Mouse (Mus musculus) embryonic fibroblast, embryonic 13.5 days (primary cell): ENCODE results near the gene Gmnn. TPM values are rescaled to one million over a fixed set of nuclear protein-coding genes. Genes with fewer than 3 reads are reported as not detected.

ENCODE experiments used
- H3K27ac ChIP-seq: 2 replicates; pipeline ENCODE4 v1.5.1; 2012; ENCODE audit warnings: low read length, control low read depth, inconsistent platforms; ENCODE audit not compliant: insufficient read depth
- H3K4me1 ChIP-seq: 2 replicates; pipeline ENCODE4 v1.6.1; 2011; ENCODE audit warnings: low read length; ENCODE audit not compliant: control insufficient read depth, insufficient read depth
- H3K4me3 ChIP-seq: 2 replicates; pipeline ENCODE4 v1.5.1; 2011; ENCODE audit warnings: mild to moderate bottlenecking, control low read depth, low read length; ENCODE audit not compliant: insufficient read depth
- CTCF ChIP-seq: IDR thresholded peaks from 2 replicates; pipeline ENCODE4 v1.5.1; 2011; ENCODE audit warnings: mild to moderate bottlenecking, control low read depth, low read length, moderate library complexity, borderline replicate concordance; ENCODE audit not compliant: insufficient read depth
- POLR2A ChIP-seq: IDR thresholded peaks from 2 replicates; pipeline ENCODE4 v1.6.1; 2011; ENCODE audit warnings: low read depth, mild to moderate bottlenecking, control low read depth, low read length, moderate library complexity
- polyA plus RNA-seq: library from polyadenylated mRNA; stranded (reverse); fragments of >200 nt; gene quantifications from 2 replicates; pipeline ENCODE4 v1.2.4, GENCODE M21; 2011; ENCODE audit warnings: low read depth; ENCODE audit not compliant: missing spikeins, insufficient read length

The Gmnn gene
- polyA plus RNA-seq, 1 experiment, result 33.8 TPM

DNA sequence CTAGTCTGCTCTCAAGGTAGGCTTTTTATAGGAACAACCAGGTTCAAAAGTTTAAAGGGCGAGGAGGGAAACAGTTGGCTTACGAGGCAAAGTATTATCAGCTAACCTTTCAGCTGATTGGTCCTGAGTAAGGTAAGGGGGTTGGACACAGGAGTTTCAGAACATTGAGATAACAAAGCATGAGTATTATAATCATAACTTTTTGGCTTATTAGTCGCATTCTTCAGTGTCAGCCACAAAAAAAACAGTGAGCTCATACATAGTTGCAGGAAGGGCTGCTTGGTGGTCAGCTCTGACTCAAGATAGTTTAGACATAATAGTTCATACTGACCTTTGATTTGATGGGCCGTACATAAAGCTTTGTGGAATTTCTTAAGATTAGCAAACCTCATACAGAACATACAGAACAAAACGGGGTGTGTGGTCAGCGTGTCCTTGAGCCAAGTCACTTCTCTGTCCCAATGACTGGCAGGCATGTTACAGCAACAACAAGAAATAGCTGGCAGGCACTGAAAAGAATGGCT is 26.1 kb downstream of the Gmnn start:
- Histone ChIP-seq H3K4me1 (0 out of 2 replicates have a peak, but pooled peaks cover 2% of the 10 kb centered on the region), H3K4me3 (no peak overlapping the region), H3K27ac (no peak overlapping the region; the same call in 1 of the 2 replicates)
- TF ChIP-seq CTCF (no peak), POLR2A (no peak)

DNA sequence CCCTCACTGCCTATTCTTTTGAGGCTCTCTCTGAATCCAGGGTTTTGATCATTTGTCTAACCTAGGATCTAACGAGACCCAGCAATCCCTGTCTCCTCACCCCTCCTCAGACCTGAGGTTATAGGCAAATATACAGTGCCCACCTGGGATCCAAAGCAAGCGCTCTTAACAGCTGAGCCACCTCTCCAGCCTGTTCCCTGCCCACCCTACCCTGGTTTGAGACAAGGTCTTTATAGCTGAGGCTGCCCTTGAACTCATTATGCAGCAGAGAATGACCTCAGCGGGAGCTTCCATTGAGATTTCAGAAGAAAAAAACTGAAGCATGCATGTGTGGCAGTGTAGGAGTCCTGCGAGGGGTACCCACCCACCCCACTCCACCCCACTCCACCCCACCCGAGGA is 27.2 kb downstream of the Gmnn start:
- TF ChIP-seq POLR2A (no peak), CTCF (no peak)
- H3K4me1 ChIP-seq, result 0 out of 2 replicates have a peak, but pooled peaks cover 2% of the 10 kb centered on the region
- H3K4me3 ChIP-seq, result no peak overlapping the region
- H3K27ac ChIP-seq, result no peak overlapping the region

DNA sequence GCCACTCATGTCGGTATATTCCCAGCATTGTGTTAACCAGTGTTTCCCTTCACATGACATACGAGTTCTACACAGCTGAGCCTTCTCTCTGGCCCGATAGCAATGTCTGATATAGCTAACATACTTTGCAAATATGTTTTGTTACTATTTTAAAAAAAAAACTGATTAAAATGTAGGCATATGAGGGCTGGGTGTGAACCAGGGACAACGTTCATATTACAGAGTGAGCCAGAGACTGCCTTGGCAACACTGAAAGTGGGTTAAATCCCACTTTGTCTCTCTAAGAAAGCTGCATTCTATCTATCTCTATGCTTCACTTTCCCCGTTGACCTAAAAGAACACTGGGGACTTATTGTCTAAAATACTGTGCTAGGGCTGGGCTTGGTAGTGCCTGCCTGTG is 32.6 kb downstream of the Gmnn start:
- TF ChIP-seq POLR2A (no peak), CTCF (no peak)
- Histone ChIP-seq H3K27ac (no peak overlapping the region), H3K4me1 (no peaks in the 10 kb centered on the region), H3K4me3 (no peak overlapping the region)

DNA sequence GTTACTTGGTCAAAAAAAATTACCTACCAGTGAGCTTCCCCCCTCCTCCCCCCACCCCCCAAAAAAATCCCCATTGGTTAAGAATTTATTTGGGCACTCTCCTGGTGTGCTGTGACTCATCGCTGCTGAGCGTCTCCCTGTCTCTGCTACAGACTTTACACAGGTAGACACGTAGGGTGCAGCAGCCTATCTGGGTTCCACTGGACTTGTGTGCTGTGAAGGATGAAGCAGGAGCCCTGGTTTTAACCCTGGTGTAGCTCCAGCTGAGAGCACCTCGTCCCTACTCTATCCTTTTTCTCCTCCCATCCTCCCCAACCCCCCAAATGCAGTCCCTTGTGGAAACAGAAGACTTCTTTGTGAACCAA is 37.3 kb downstream of the Gmnn start:
- H3K27ac ChIP-seq, result no peak overlapping the region
- H3K4me3 ChIP-seq, result no peak overlapping the region
- no peaks in the 10 kb centered on the region for H3K4me1 ChIP-seq
- TF ChIP-seq POLR2A (no peak), CTCF (no peak)

DNA sequence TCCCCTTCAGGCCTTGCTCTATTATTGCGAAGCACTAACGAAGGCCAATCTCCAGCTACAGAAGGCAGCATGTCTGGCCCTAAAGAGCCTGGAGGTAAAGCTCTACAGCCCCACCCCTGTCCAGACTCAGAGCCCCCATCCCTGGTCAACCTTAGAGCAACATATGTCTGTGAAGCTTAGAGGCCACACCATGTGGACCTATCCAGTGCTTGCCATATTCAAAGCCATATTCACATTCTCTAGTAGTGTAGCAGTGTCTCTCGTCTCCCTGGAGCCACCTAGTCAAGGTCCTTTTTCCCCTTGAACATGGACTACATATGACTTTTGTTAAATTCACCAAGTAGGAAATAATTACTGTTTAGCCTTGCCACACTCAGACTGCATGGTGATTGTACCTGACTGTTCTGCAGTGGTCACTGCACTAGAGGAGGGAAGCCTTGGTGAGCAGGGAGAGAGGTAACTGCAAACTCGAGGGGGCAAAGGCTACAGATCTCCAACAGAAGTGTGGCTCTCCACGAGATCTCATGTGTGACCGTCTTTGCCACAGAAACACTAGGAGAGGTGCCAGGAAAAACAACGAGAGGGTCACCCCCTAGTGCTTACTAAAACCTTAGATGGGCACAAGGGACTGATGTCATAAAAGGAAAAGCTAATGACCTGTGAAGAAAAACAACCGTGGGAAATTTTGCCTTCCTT is 37.9 kb downstream of the Gmnn start:
- Histone ChIP-seq H3K4me1 (no peaks in the 10 kb centered on the region), H3K27ac (no peak overlapping the region), H3K4me3 (no peak overlapping the region)
- TF ChIP-seq POLR2A (no peak), CTCF (no peak)

DNA sequence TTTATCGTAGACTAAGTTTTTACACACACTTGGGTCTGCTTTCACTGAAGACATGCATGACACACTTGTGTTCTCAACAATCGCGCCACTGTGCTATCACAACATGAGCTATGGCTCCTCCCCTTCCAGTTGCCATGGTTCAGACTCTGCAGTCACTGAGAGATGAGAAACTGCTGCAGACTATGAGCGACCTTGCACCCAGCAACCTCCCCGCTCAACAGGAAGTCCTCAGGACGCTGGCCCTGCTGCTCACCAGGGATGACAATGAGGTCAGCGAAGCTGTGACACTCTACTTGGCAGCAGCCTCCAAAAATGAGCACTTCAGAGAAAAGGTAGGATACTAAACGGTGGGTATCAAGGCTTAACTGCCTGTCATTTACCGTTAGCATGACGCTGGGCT is 40.2 kb downstream of the Gmnn start:
- no peak overlapping the region for H3K4me3 ChIP-seq
- H3K27ac ChIP-seq, result no peak overlapping the region
- TF ChIP-seq POLR2A, result no peak
- no peaks in the 10 kb centered on the region for H3K4me1 ChIP-seq

DNA sequence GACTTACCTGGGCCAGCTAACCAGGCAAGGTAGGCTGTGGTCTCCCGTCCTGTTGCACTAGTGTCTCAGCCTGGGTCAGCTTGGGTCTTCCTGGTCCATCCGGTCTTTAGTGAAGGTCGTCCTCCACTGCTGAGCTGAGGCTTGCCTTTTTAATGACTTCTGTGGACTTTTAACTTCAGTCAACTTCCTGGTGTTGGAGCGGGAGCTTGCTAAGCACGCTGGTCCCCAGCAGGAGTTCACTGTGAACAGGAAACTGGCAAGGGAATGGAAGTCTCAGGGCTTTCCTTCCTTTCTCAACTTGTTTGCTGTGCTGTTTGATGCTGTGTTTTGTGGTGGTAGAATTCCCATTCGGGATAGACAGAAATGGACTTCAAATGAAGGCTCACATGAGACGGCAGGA is 44.0 kb downstream of the Gmnn start:
- Histone ChIP-seq H3K4me3 (no peak overlapping the region), H3K4me1 (no peaks in the 10 kb centered on the region), H3K27ac (no peak overlapping the region)
- TF ChIP-seq CTCF (no peak), POLR2A (no peak)

DNA sequence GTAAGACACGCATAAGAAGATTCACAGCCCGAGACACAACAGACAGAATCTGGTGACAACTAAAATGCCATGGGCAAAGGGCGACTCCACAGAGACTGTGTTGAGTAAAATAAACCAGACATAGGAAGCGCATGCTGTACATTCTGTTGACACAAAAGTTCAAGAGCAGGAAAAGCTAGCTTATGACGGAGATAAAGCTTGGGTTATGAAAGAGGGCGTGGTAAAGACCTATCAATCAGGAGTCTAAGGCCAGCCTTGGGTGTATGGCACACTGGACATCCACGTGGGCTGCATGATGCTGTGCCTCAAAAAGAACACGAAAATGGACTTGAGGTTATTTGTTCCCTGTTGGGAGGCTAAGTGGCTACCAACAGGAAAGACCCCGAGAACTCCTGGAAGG is 45.3 kb downstream of the Gmnn start:
- no peaks in the 10 kb centered on the region for H3K4me1 ChIP-seq
- no peak overlapping the region for H3K4me3 ChIP-seq
- TF ChIP-seq CTCF (no peak), POLR2A (no peak)

DNA sequence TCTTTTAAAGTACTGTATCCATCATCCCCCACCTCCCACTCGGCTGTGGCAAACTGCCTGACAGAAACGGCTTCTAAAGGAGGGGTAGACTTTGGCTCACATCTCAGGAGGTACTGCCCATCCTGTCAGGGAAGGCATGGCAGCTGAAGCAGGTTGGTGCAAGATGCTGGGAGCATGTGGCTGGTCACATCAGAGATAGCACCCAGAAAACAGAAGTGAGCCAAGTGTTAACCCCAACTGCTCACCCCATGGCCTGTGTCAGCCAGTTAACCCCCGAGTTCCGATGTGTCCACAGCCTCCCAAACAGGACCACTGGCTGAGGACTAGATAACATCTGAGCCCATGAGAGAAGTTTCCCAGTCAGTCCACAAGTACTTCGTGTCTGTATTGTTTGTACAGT is 46.1 kb downstream of the Gmnn start:
- no peaks in the 10 kb centered on the region for H3K4me1 ChIP-seq
- no peak overlapping the region for H3K4me3 ChIP-seq
- no peak overlapping the region for H3K27ac ChIP-seq
- TF ChIP-seq POLR2A (no peak), CTCF (no peak)

More for the DNA sequence above, 45.3 kb downstream of the Gmnn start:
- no peak overlapping the region for H3K27ac ChIP-seq

DNA sequence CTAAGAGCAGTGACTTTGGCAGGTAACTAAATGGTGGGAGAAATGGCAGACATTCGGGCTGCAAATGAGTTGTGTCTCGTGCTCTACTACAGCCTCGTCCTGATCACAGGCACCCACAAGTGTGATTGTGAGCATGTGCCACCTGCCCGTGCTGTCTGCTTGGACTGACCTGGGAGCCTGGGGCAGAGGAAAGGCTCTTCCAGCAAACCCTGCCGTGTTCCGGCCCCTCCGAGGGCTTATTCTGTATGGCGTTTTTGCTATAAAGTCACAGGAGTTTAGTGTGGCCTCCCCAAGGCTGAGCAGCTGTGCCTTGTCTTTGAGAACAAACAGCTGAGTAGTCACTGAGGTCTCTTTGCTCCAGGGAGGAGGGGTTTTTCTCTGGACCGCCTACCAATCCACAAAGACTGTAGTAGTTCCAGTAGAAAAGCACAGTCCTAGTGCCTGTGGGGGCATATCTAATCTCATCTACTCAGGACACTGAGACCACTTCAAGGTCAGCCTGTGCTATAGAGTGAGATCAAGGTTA is 47.3 kb downstream of the Gmnn start:
- Histone ChIP-seq H3K4me3 (no peak overlapping the region), H3K4me1 (no peaks in the 10 kb centered on the region), H3K27ac (no peak overlapping the region)
- TF ChIP-seq CTCF (no peak), POLR2A (no peak)
